In genomic region chr9:84117337-84117736, GRCm38 (mm10) we compare ENCODE assay signal across 11 mouse cellular contexts.
DNase-seq lines count a peak whose midpoint lies in the region; ATAC-seq lines count a peak whose summit lies in the region.
"Had no signal": no experiment of that assay in that cellular context is flagged by ENCODE, and none has a peak within 500 bp of the region (broad histone marks: within the 10 kb centered on the region; RNA-seq: fewer than 3 reads in every experiment).

No protein-coding gene starts in this region.

- H3K4me1 ChIP-seq in kidney, embryonic 14.5 days (ENCODE audit: control insufficient read depth, insufficient read depth, low read length), result no peaks in the 10 kb centered on the region
- H3K4me1 ChIP-seq in kidney, embryonic 16.5 days (ENCODE audit: insufficient read depth, low read length), result no peaks in the 10 kb centered on the region
- H3K4me1 ChIP-seq in embryonic facial prominence, embryonic 14.5 days (ENCODE audit: control insufficient read depth, insufficient read depth, low read length), result no peaks in the 10 kb centered on the region
- H3K4me1 ChIP-seq: forebrain, embryonic 15.5 days had no signal

- no peaks in the 10 kb centered on the region for H3K9me3 ChIP-seq in kidney, embryonic 14.5 days (ENCODE audit: control insufficient read depth, low read length)
- no peaks in the 10 kb centered on the region for H3K9me3 ChIP-seq in kidney, embryonic 16.5 days (ENCODE audit: low read length)
- H3K9me3 ChIP-seq in embryonic facial prominence, embryonic 14.5 days (ENCODE audit: control insufficient read depth, low read length), result no peaks in the 10 kb centered on the region
- H3K9me3 ChIP-seq: forebrain, embryonic 15.5 days; hindbrain, embryonic 12.5 days had no signal

- peak; percentile 71; the same call in 1 of the 2 replicates for ATAC-seq in kidney, embryonic 14.5 days (ENCODE audit: low FRiP score, low TSS enrichment)
- no peak for ATAC-seq in kidney, embryonic 16.5 days (ENCODE audit: low FRiP score, low TSS enrichment)
- 0 out of 2 replicates have a peak, but pooled peaks have one; percentile 50 for ATAC-seq in embryonic facial prominence, embryonic 14.5 days (ENCODE audit: low read depth)
- ATAC-seq: forebrain, embryonic 15.5 days had no signal

- peak; percentile 52 for DNase-seq in testis, postnatal 10 days (ENCODE audit: low spot score)
- no peak for DNase-seq in testis, postnatal 14 days (ENCODE audit: low spot score)
- DNase-seq in embryonic facial prominence, embryonic 14.5 days (ENCODE audit: low spot score), result no peak
- DNase-seq in spleen, adult 12 weeks (ENCODE audit: low spot score), result no peak
- DNase-seq in thymus, adult 18-20 months, result no peak
- DNase-seq: cerebellum, adult 8-10 months; right cerebral cortex, postnatal 25 days had no signal

- H3K9ac ChIP-seq in kidney, embryonic 14.5 days (ENCODE audit: low read depth, low read length), result no peak overlapping the region
- H3K9ac ChIP-seq in kidney, embryonic 16.5 days (replicated peaks; ENCODE audit: low read length), result no peak overlapping the region
- H3K9ac ChIP-seq in embryonic facial prominence, embryonic 14.5 days (ENCODE audit: low read depth, low read length), result no peak overlapping the region
- H3K9ac ChIP-seq: forebrain, embryonic 15.5 days; hindbrain, embryonic 12.5 days had no signal

- H3K36me3 ChIP-seq in kidney, embryonic 14.5 days (ENCODE audit: control insufficient read depth, insufficient read depth, low read length), result no peaks in the 10 kb centered on the region
- H3K36me3 ChIP-seq in kidney, embryonic 16.5 days (ENCODE audit: insufficient read depth, low read length), result no peaks in the 10 kb centered on the region
- no peaks in the 10 kb centered on the region for H3K36me3 ChIP-seq in embryonic facial prominence, embryonic 14.5 days (ENCODE audit: control insufficient read depth, insufficient read depth, low read length)
- H3K36me3 ChIP-seq: forebrain, embryonic 15.5 days; hindbrain, embryonic 12.5 days had no signal

- H3K27ac ChIP-seq in kidney, embryonic 14.5 days (ENCODE audit: low read depth, low read length), result no peak overlapping the region
- no peak overlapping the region for H3K27ac ChIP-seq in kidney, embryonic 16.5 days (ENCODE audit: low read length)
- H3K27ac ChIP-seq in embryonic facial prominence, embryonic 14.5 days (replicated peaks; ENCODE audit: low read depth, low read length), result no peak overlapping the region
- H3K27ac ChIP-seq: forebrain, embryonic 15.5 days; hindbrain, embryonic 12.5 days had no signal

- no peak overlapping the region for H3K4me3 ChIP-seq in kidney, embryonic 14.5 days (ENCODE audit: low read length)
- H3K4me3 ChIP-seq in kidney, embryonic 16.5 days (ENCODE audit: low read length), result no peak overlapping the region
- no peak overlapping the region for H3K4me3 ChIP-seq in embryonic facial prominence, embryonic 14.5 days (ENCODE audit: low read depth, low read length)
- H3K4me3 ChIP-seq: forebrain, embryonic 15.5 days; hindbrain, embryonic 12.5 days had no signal

- H3K27me3 ChIP-seq in kidney, embryonic 14.5 days (ENCODE audit: control insufficient read depth, insufficient read depth, low read length), result no peaks in the 10 kb centered on the region
- peaks cover 3% of the 10 kb centered on the region; the same call in 1 of the 2 replicates for H3K27me3 ChIP-seq in kidney, embryonic 16.5 days (ENCODE audit: insufficient read depth, low read length)
- H3K27me3 ChIP-seq in embryonic facial prominence, embryonic 14.5 days (replicated peaks; ENCODE audit: control insufficient read depth, insufficient read depth, low read length), result no peaks in the 10 kb centered on the region
- H3K27me3 ChIP-seq: forebrain, embryonic 15.5 days; hindbrain, embryonic 12.5 days had no signal

- H3K4me2 ChIP-seq in kidney, embryonic 14.5 days (replicated peaks; ENCODE audit: low read depth, low read length), result no peak overlapping the region
- H3K4me2 ChIP-seq in kidney, embryonic 16.5 days (replicated peaks; ENCODE audit: low read depth, low read length), result no peak overlapping the region
- H3K4me2 ChIP-seq in embryonic facial prominence, embryonic 14.5 days (ENCODE audit: low read depth, low read length), result no peak overlapping the region
- H3K4me2 ChIP-seq: forebrain, embryonic 15.5 days; hindbrain, embryonic 12.5 days had no signal

- WGBS in kidney, embryonic 14.5 days, result 69% methylated on average over 5 of the region's 5 CpGs
- 61% methylated on average over 5 of the region's 5 CpGs for WGBS in kidney, embryonic 16.5 days
- 73% methylated on average over 5 of the region's 5 CpGs for WGBS in embryonic facial prominence, embryonic 14.5 days
